In the genomic region with DNA sequence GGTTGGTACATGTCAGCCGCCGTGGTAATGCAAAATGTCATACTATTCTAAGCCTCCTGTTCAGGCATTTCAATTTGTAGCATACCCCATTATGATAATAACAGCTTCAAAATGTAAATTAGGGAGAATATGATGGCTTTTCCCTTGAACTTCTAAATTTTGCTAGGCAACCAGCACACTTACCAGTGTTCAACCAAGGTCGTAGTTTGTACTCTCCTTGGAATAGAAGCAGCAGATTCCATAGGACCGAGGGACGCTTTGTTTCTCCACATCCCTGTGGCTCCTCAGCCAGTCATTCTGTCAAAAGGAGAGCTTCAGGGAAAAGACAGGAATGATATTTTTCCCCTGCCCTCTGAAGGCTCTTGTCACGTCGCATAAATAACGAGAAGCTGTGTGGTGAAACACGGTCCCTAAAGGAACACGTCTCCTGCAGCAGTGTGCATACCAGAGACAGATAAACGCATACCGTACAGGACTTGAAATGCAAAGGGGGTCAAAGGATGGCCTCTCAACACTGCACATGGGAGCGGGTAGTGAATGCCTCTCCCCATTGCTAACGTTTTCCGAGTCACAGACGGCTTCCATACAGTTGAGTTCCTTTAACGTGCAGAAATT, we compare ENCODE assay signal across 12 mouse cellular contexts.
DNase-seq lines count a peak whose midpoint lies in the region; ATAC-seq and TF ChIP-seq lines count a peak whose summit lies in the region.
"Had no signal": no experiment of that assay in that cellular context is flagged by ENCODE, and none has a peak within 500 bp of the region (broad histone marks: within the 10 kb centered on the region; RNA-seq: fewer than 3 reads in every experiment).

No protein-coding gene starts in this region.

- peak overlapping the region; percentile 44 for H3K9ac ChIP-seq in heart, embryonic 13.5 days
- H3K9ac ChIP-seq in forebrain, embryonic 14.5 days (ENCODE audit: low read length) = peak overlapping the region; percentile 17; the same call in 1 of the 2 replicates
- H3K9ac ChIP-seq in hindbrain, postnatal 0 days (replicated peaks; ENCODE audit: low read length) = peak overlapping the region; percentile 4
- H3K9ac ChIP-seq in intestine, postnatal 0 days (ENCODE audit: low read depth, low read length) = no peak overlapping the region
- H3K9ac ChIP-seq: liver, embryonic 15.5 days had no signal

- DNase-seq in heart, postnatal 25 days (ENCODE audit: low spot score) = no peak
- peak; percentile 74 for DNase-seq in brain, embryonic 14.5 days (ENCODE audit: low read depth)
- peak; percentile 45 for DNase-seq in forebrain, embryonic 14.5 days (ENCODE audit: low spot score)
- DNase-seq in hindbrain, postnatal 0 days (ENCODE audit: low spot score) = no peak
- no peak for DNase-seq in right cerebral cortex, adult 18-20 months
- no peak for DNase-seq in urinary bladder, postnatal 14 days (ENCODE audit: low spot score)
- DNase-seq: cerebellum, postnatal 36 days; kidney, postnatal 36 days; thymus, adult 2 months had no signal

- no peak for ATAC-seq in heart, embryonic 13.5 days (ENCODE audit: extremely low read depth, insufficient number of reproducible peaks, low FRiP score, low TSS enrichment)
- ATAC-seq in forebrain, embryonic 14.5 days = peak; percentile 54
- peak; percentile 55 for ATAC-seq in hindbrain, postnatal 0 days
- ATAC-seq in intestine, postnatal 0 days = no peak

- H3K27ac ChIP-seq in heart, embryonic 13.5 days (replicated peaks) = 0 out of 2 replicates have a peak overlapping the region, but pooled peaks have one; percentile 24
- peak overlapping the region; percentile 75 for H3K27ac ChIP-seq in forebrain, embryonic 14.5 days (ENCODE audit: low read depth, low read length)
- H3K27ac ChIP-seq in hindbrain, postnatal 0 days = peak overlapping the region; percentile 70
- no peak overlapping the region for H3K27ac ChIP-seq in intestine, postnatal 0 days (ENCODE audit: low read depth, low read length)
- H3K27ac ChIP-seq: liver, embryonic 15.5 days had no signal

- no peak for TF ChIP-seq CTCF in brain, embryonic 14.5 days (IDR thresholded peaks at IDR 0.05; ENCODE audit: borderline replicate concordance, extremely low read depth, insufficient read depth, insufficient read length)
- TF ChIP-seq CTCF in hindbrain, postnatal 0 days (IDR thresholded peaks at IDR 0.05; ENCODE audit: low read depth) = no peak
- no peak for TF ChIP-seq CTCF in intestine, postnatal 0 days (IDR thresholded peaks at IDR 0.05; ENCODE audit: low read depth)

- TF ChIP-seq POLR2A in brain, embryonic 14.5 days (IDR thresholded peaks at IDR 0.05; ENCODE audit: borderline replicate concordance, extremely low read depth, insufficient read depth, insufficient read length, poor library complexity, severe bottlenecking) = no peak

- no peaks in the 10 kb centered on the region for H3K9me3 ChIP-seq in heart, embryonic 13.5 days
- no peaks in the 10 kb centered on the region for H3K9me3 ChIP-seq in forebrain, embryonic 14.5 days (replicated peaks; ENCODE audit: control insufficient read depth, low read length)
- H3K9me3 ChIP-seq in hindbrain, postnatal 0 days (ENCODE audit: low read length) = no peaks in the 10 kb centered on the region
- H3K9me3 ChIP-seq in intestine, postnatal 0 days (ENCODE audit: control insufficient read depth) = no peaks in the 10 kb centered on the region
- H3K9me3 ChIP-seq: liver, embryonic 15.5 days had no signal

- H3K4me1 ChIP-seq in heart, embryonic 13.5 days = 0 out of 2 replicates have a peak, but pooled peaks cover 4% of the 10 kb centered on the region
- peaks cover 8% of the 10 kb centered on the region for H3K4me1 ChIP-seq in forebrain, embryonic 14.5 days (ENCODE audit: control insufficient read depth, insufficient read depth, low read length)
- H3K4me1 ChIP-seq in hindbrain, postnatal 0 days (ENCODE audit: insufficient read depth, low read length) = no peaks in the 10 kb centered on the region
- no peaks in the 10 kb centered on the region for H3K4me1 ChIP-seq in intestine, postnatal 0 days (replicated peaks; ENCODE audit: control insufficient read depth, insufficient read depth, low read length)
- H3K4me1 ChIP-seq: liver, embryonic 15.5 days had no signal

- H3K4me3 ChIP-seq in heart, embryonic 13.5 days = peak overlapping the region; percentile 40
- no peak overlapping the region for H3K4me3 ChIP-seq in forebrain, embryonic 14.5 days (ENCODE audit: low read depth, low read length)
- H3K4me3 ChIP-seq in hindbrain, postnatal 0 days (ENCODE audit: low read length) = no peak overlapping the region
- H3K4me3 ChIP-seq in intestine, postnatal 0 days (ENCODE audit: low read depth, low read length) = no peak overlapping the region
- H3K4me3 ChIP-seq: liver, embryonic 15.5 days had no signal

- no peaks in the 10 kb centered on the region for H3K27me3 ChIP-seq in heart, embryonic 13.5 days (replicated peaks)
- no peaks in the 10 kb centered on the region for H3K27me3 ChIP-seq in forebrain, embryonic 14.5 days (replicated peaks; ENCODE audit: control insufficient read depth, insufficient read depth, low read length)
- no peaks in the 10 kb centered on the region for H3K27me3 ChIP-seq in hindbrain, postnatal 0 days (ENCODE audit: insufficient read depth, low read length)
- no peaks in the 10 kb centered on the region for H3K27me3 ChIP-seq in intestine, postnatal 0 days (replicated peaks; ENCODE audit: control insufficient read depth, insufficient read depth, low read length)
- H3K27me3 ChIP-seq: liver, embryonic 15.5 days had no signal

- WGBS in heart, embryonic 13.5 days = 41% methylated on average over 17 of the region's 17 CpGs
- WGBS in forebrain, embryonic 14.5 days = 73% methylated on average over 17 of the region's 17 CpGs
- 42% methylated on average over 17 of the region's 17 CpGs for WGBS in hindbrain, postnatal 0 days
- 82% methylated on average over 17 of the region's 17 CpGs for WGBS in intestine, postnatal 0 days

- intact Hi-C loops in heart, postnatal 25 days (cut with DNase I) = no loop called here

- peak overlapping the region; percentile 65 for H3K4me2 ChIP-seq in heart, embryonic 13.5 days
- H3K4me2 ChIP-seq in forebrain, embryonic 14.5 days (ENCODE audit: low read length) = peak overlapping the region; percentile 28
- peak overlapping the region; percentile 24; the same call in 1 of the 2 replicates for H3K4me2 ChIP-seq in hindbrain, postnatal 0 days (ENCODE audit: low read depth, low read length)
- no peak overlapping the region for H3K4me2 ChIP-seq in intestine, postnatal 0 days (replicated peaks; ENCODE audit: low read depth)
- H3K4me2 ChIP-seq: liver, embryonic 15.5 days had no signal

- no peaks in the 10 kb centered on the region for H3K36me3 ChIP-seq in heart, embryonic 13.5 days
- no peaks in the 10 kb centered on the region for H3K36me3 ChIP-seq in forebrain, embryonic 14.5 days (ENCODE audit: control insufficient read depth, insufficient read depth, low read length)
- peaks cover 12% of the 10 kb centered on the region; the same call in 1 of the 2 replicates for H3K36me3 ChIP-seq in hindbrain, postnatal 0 days (ENCODE audit: insufficient read depth, low read length)
- no peaks in the 10 kb centered on the region for H3K36me3 ChIP-seq in intestine, postnatal 0 days (ENCODE audit: control insufficient read depth, insufficient read depth)
- H3K36me3 ChIP-seq: liver, embryonic 15.5 days had no signal

Comparison
In these comparisons a context has a peak if more than half of its experiments do, and no peak if none do; other contexts are left out.
1. ATAC-seq: peak in forebrain, embryonic 14.5 days (single experiment) and hindbrain, postnatal 0 days (single experiment); none in heart, embryonic 13.5 days (single experiment) and intestine, postnatal 0 days (single experiment).
2. DNase-seq: peak in brain, embryonic 14.5 days (single experiment) and forebrain, embryonic 14.5 days (single experiment); none in heart, postnatal 25 days (single experiment), hindbrain, postnatal 0 days (single experiment), right cerebral cortex, adult 18-20 months (single experiment) and urinary bladder, postnatal 14 days (single experiment).